Mouse (Mus musculus): Measurements from ENCODE around the gene Pim1. TPM values are rescaled to one million over a fixed set of nuclear protein-coding genes. Genes with fewer than 3 reads are reported as not detected.
A peak's percentile ranks its signal among the peaks of the same experiment; 100 is the strongest.
"Not testable (repeated sequence)": the region's sequence is repeated elsewhere in the genome, so short reads cannot be mapped to it uniquely, and the experiment has no call there.

Gene Pim1
- 1 to 10 TPM; 3.5 to 4.0 TPM for total RNA-seq (2021)
- long read RNA-seq, partial matches to known transcripts = 1 of 1 reads
- long read RNA-seq, other reads (novel, unspliced or antisense) = 0 of 1 reads

GRCm38 (mm10) chr17:29490713-29491581, at the start of gene Pim1:
Pim1 (plus strand) TSS chr17:29490753.
- DNase-seq (ENCODE audit: low spot score in 2 of 2) = no peak

- DNase-seq (ENCODE audit: low spot score in 2 of 2) = no peak
Measured at GRCm38 (mm10) chr17:29441562-29441961, 49.0 kb upstream of the Pim1 start.

GRCm38 (mm10) chr17:29442131-29442557, 48.4 kb upstream of the Pim1 start:
- DNase-seq (ENCODE audit: low spot score in 2 of 2) = no peak

- no peak for DNase-seq (ENCODE audit: low spot score in 2 of 2)
Measured at GRCm38 (mm10) chr17:29443724-29444123, 46.8 kb upstream of the Pim1 start.

GRCm38 (mm10) chr17:29445072-29445471, 45.5 kb upstream of the Pim1 start:
- no peak for DNase-seq (ENCODE audit: low spot score in 2 of 2)

- no peak for DNase-seq (ENCODE audit: low spot score in 2 of 2)
Measured at GRCm38 (mm10) chr17:29447323-29447722, 43.2 kb upstream of the Pim1 start.

- no peak for DNase-seq (ENCODE audit: low spot score in 2 of 2)
Measured at GRCm38 (mm10) chr17:29448055-29448454, 42.5 kb upstream of the Pim1 start.

GRCm38 (mm10) chr17:29448561-29448960, 42.0 kb upstream of the Pim1 start:
- no peak for DNase-seq (ENCODE audit: low spot score in 2 of 2)

- no peak for DNase-seq (ENCODE audit: low spot score in 2 of 2)
Measured at GRCm38 (mm10) chr17:29450899-29451840, 39.4 kb upstream of the Pim1 start.

GRCm38 (mm10) chr17:29451841-29452210, 38.7 kb upstream of the Pim1 start:
- DNase-seq (ENCODE audit: low spot score in 2 of 2) = no peak

- not testable (repeated sequence) for DNase-seq (ENCODE audit: low spot score in 2 of 2)
Measured at GRCm38 (mm10) chr17:29454119-29454518, 36.4 kb upstream of the Pim1 start.

GRCm38 (mm10) chr17:29455411-29456120, 35.0 kb upstream of the Pim1 start:
- DNase-seq (ENCODE audit: low spot score in 2 of 2) = no peak

GRCm38 (mm10) chr17:29456476-29456875, 34.1 kb upstream of the Pim1 start:
- no peak for DNase-seq (ENCODE audit: low spot score in 2 of 2)

GRCm38 (mm10) chr17:29456926-29457325, 33.6 kb upstream of the Pim1 start:
- no peak for DNase-seq (ENCODE audit: low spot score in 2 of 2)

- DNase-seq (ENCODE audit: low spot score in 2 of 2) = no peak
Measured at GRCm38 (mm10) chr17:29457795-29458560, 32.6 kb upstream of the Pim1 start.

GRCm38 (mm10) chr17:29459321-29460118, 31.0 kb upstream of the Pim1 start:
- peak in 1 of 2 experiments; percentile 31 for DNase-seq (ENCODE audit: low spot score in 2 of 2)

- DNase-seq (ENCODE audit: low spot score in 2 of 2) = no peak
Measured at GRCm38 (mm10) chr17:29460119-29460505, 30.4 kb upstream of the Pim1 start.

- no peak for DNase-seq (ENCODE audit: low spot score in 2 of 2)
Measured at GRCm38 (mm10) chr17:29463627-29464026, 26.9 kb upstream of the Pim1 start.

GRCm38 (mm10) chr17:29464068-29464467, 26.5 kb upstream of the Pim1 start:
- no peak for DNase-seq (ENCODE audit: low spot score in 2 of 2)

Measured in layer of hippocampus, postnatal 10 days (tissue).